In genomic region chr14:101465893-101466292, GRCm38 (mm10) we compare ENCODE assay signal across 31 mouse cellular contexts.
"Had no signal": no experiment of that assay in that cellular context is flagged by ENCODE, and none has a peak within 500 bp of the region (broad histone marks: within the 10 kb centered on the region; RNA-seq: fewer than 3 reads in every experiment).

No protein-coding gene starts in this region.

- H3K4me1 ChIP-seq: liver, embryonic 12.5 days; liver, embryonic 13.5 days; liver, embryonic 15.5 days; lung, embryonic 15.5 days; midbrain, embryonic 12.5 days; midbrain, embryonic 13.5 days; midbrain, embryonic 15.5 days; neural tube, embryonic 12.5 days had no signal

- H3K27me3 ChIP-seq: limb, embryonic 12.5 days; limb, embryonic 13.5 days; limb, embryonic 15.5 days; liver, embryonic 12.5 days; liver, embryonic 13.5 days; liver, embryonic 15.5 days; lung, embryonic 15.5 days; megakaryocyte, embryonic 14.5 days; midbrain, embryonic 12.5 days; midbrain, embryonic 13.5 days; midbrain, embryonic 15.5 days; neural tube, embryonic 12.5 days had no signal

- H3K9me3 ChIP-seq: limb, embryonic 10.5 days; limb, embryonic 12.5 days; limb, embryonic 13.5 days; limb, embryonic 15.5 days; liver, embryonic 12.5 days; liver, embryonic 13.5 days; liver, embryonic 15.5 days; lung, embryonic 15.5 days; megakaryocyte, embryonic 14.5 days; midbrain, embryonic 10.5 days; midbrain, embryonic 12.5 days; midbrain, embryonic 13.5 days; midbrain, embryonic 15.5 days; neural tube, embryonic 12.5 days had no signal

- H3K4me3 ChIP-seq: limb, embryonic 10.5 days; limb, embryonic 12.5 days; limb, embryonic 13.5 days; limb, embryonic 15.5 days; liver, embryonic 12.5 days; liver, embryonic 13.5 days; liver, embryonic 15.5 days; lung, embryonic 15.5 days; megakaryocyte, embryonic 14.5 days; midbrain, embryonic 10.5 days; midbrain, embryonic 12.5 days; midbrain, embryonic 13.5 days; midbrain, embryonic 15.5 days; neural tube, embryonic 12.5 days had no signal

- H3K36me3 ChIP-seq: limb, embryonic 10.5 days; limb, embryonic 12.5 days; limb, embryonic 13.5 days; limb, embryonic 15.5 days; liver, embryonic 12.5 days; liver, embryonic 13.5 days; liver, embryonic 15.5 days; lung, embryonic 15.5 days; midbrain, embryonic 10.5 days; midbrain, embryonic 12.5 days; midbrain, embryonic 13.5 days; midbrain, embryonic 15.5 days; neural tube, embryonic 12.5 days had no signal

- ATAC-seq: liver, embryonic 12.5 days; liver, postnatal 0 days; lung, postnatal 0 days; midbrain, embryonic 13.5 days; midbrain, embryonic 15.5 days; midbrain, embryonic 16.5 days had no signal

- H3K27ac ChIP-seq: limb, embryonic 10.5 days; limb, embryonic 12.5 days; limb, embryonic 13.5 days; limb, embryonic 15.5 days; liver, embryonic 12.5 days; liver, embryonic 13.5 days; liver, embryonic 14.5 days; liver, embryonic 15.5 days; lung, embryonic 15.5 days; macrophage; midbrain, embryonic 10.5 days; midbrain, embryonic 12.5 days; midbrain, embryonic 13.5 days; midbrain, embryonic 15.5 days; neural tube, embryonic 12.5 days had no signal

- H3K4me2 ChIP-seq: limb, embryonic 12.5 days; limb, embryonic 13.5 days; limb, embryonic 15.5 days; liver, embryonic 11.5 days; liver, embryonic 12.5 days; liver, embryonic 13.5 days; liver, embryonic 15.5 days; lung, embryonic 14.5 days; lung, embryonic 15.5 days; midbrain, embryonic 11.5 days; midbrain, embryonic 12.5 days; midbrain, embryonic 13.5 days; midbrain, embryonic 15.5 days; neural tube, embryonic 12.5 days had no signal

- H3K9ac ChIP-seq: limb, embryonic 12.5 days; limb, embryonic 13.5 days; limb, embryonic 15.5 days; liver, embryonic 12.5 days; liver, embryonic 13.5 days; liver, embryonic 14.5 days; liver, embryonic 15.5 days; liver, postnatal 0 days; lung, embryonic 14.5 days; lung, embryonic 15.5 days; midbrain, embryonic 12.5 days; midbrain, embryonic 13.5 days; midbrain, embryonic 15.5 days; neural tube, embryonic 12.5 days had no signal

- DNase-seq: left cerebral cortex, postnatal 4 days; liver; liver, embryonic 13.5 days; liver, postnatal 0 days; lung, adult 18-20 months; lung, adult 2 months; lung, embryonic 14.5 days; lung, postnatal 10 days; lung, postnatal 14 days; lung, postnatal 36 days; lung, postnatal 4 days; midbrain, embryonic 14.5 days had no signal
